Mouse (Mus musculus): ENCODE measurements at regions not wholly inside any gene's neighbourhood (a gene's known extent, or its start where the extent isn't known, plus 50 kb on each side); places are given as distances from the start of the nearest gene placed in this dataset.

GRCm38 (mm10) chr15:88360375-88361035, 239.6 kb upstream of the Zdhhc25 start:
- peak; percentile 58; the same call in 1 of the 2 replicates for ATAC-seq
- Histone ChIP-seq H3K27ac (ENCODE audit: low read depth, low read length) (no peak overlapping the region), H3K4me2 (ENCODE audit: low read length) (no peak overlapping the region), H3K36me3 (ENCODE audit: control insufficient read depth, insufficient read depth, low read length) (no peaks in the 10 kb centered on the region), H3K4me3 (ENCODE audit: low read length) (no peak overlapping the region), H3K9ac (ENCODE audit: low read depth, low read length) (no peak overlapping the region), H3K9me3 (ENCODE audit: control insufficient read depth, low read length) (no peaks in the 10 kb centered on the region), H3K4me1 (ENCODE audit: control insufficient read depth, insufficient read depth, low read depth, low read length) (peaks cover 18% of the 10 kb centered on the region), H3K27me3 (replicated peaks; ENCODE audit: control insufficient read depth, insufficient read depth, low read length) (no peaks in the 10 kb centered on the region)
- 18% methylated on average over 12 of the region's 12 CpGs for WGBS

DNA sequence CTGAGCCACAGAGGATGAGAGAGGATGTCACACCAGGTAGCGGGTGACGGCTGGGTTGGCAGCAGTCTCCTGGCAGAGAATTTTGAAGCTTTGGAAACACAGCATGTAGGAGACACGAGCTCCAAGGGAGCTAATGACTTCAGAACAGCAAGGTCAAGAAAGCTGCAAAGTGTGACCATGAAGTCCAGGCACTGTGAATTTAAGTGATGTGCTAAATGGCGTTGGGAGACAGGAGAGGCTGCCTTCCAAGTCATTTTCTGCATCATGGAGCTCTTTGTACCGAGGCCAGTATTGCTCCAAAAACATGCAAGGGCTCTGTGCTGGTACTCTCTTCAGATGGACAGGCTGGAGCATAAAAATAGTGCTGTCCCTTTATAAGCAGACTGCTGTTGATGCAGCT, 238.8 kb upstream of the Zdhhc25 start:
- Histone ChIP-seq H3K4me2 (ENCODE audit: low read length) (no peak overlapping the region), H3K27ac (ENCODE audit: low read depth, low read length) (no peak overlapping the region), H3K4me1 (ENCODE audit: control insufficient read depth, insufficient read depth, low read depth, low read length) (peaks cover 18% of the 10 kb centered on the region), H3K9me3 (ENCODE audit: control insufficient read depth, low read length) (no peaks in the 10 kb centered on the region), H3K4me3 (ENCODE audit: low read length) (no peak overlapping the region), H3K9ac (ENCODE audit: low read depth, low read length) (no peak overlapping the region), H3K36me3 (ENCODE audit: control insufficient read depth, insufficient read depth, low read length) (no peaks in the 10 kb centered on the region), H3K27me3 (replicated peaks; ENCODE audit: control insufficient read depth, insufficient read depth, low read length) (no peaks in the 10 kb centered on the region)
- ATAC-seq = 0 out of 2 replicates have a peak, but pooled peaks have one; percentile 20
- WGBS = 31% methylated on average over 5 of the region's 5 CpGs

- Histone ChIP-seq H3K9ac (ENCODE audit: low read depth, low read length) (no peak overlapping the region), H3K9me3 (ENCODE audit: control insufficient read depth, low read length) (no peaks in the 10 kb centered on the region), H3K4me1 (ENCODE audit: control insufficient read depth, insufficient read depth, low read depth, low read length) (peaks cover 18% of the 10 kb centered on the region), H3K27me3 (replicated peaks; ENCODE audit: control insufficient read depth, insufficient read depth, low read length) (no peaks in the 10 kb centered on the region), H3K4me3 (ENCODE audit: low read length) (no peak overlapping the region), H3K4me2 (ENCODE audit: low read length) (no peak overlapping the region), H3K27ac (ENCODE audit: low read depth, low read length) (no peak overlapping the region), H3K36me3 (ENCODE audit: control insufficient read depth, insufficient read depth, low read length) (no peaks in the 10 kb centered on the region)
- no peak for ATAC-seq
- WGBS = 63% methylated on average over 6 of the region's 6 CpGs
These were observed 237.1 kb upstream of the Zdhhc25 start for GRCm38 (mm10) chr15:88362966-88363365.

DNA sequence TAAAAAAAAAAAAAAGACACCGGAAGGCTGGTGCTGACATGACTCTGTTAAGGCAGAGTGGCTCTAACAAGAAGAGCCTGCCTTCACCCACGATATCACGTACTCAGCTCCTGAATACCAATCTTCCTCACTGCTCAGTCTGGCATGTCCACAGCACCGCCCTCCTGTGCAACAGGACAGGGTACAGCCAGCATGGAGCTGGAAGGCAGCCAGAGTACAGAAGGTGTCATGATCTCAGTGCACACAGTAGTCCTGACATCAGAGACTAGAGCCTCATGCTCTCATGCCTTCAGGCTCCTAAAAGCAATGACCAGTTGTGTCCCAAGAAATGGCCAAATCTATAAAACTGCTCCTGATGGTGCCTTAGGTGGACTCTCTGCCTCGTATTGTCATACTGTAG, 229.7 kb upstream of the Zdhhc25 start:
- H3K4me3 ChIP-seq (ENCODE audit: low read length) = no peak overlapping the region
- no peak overlapping the region for H3K27ac ChIP-seq (ENCODE audit: low read depth, low read length)
- 70% methylated on average over 5 of the region's 5 CpGs for WGBS
- no peaks in the 10 kb centered on the region for H3K9me3 ChIP-seq (ENCODE audit: control insufficient read depth, low read length)
- no peak overlapping the region for H3K9ac ChIP-seq (ENCODE audit: low read depth, low read length)
- no peaks in the 10 kb centered on the region; the same call in 1 of the 2 replicates for H3K27me3 ChIP-seq (replicated peaks; ENCODE audit: control insufficient read depth, insufficient read depth, low read length)
- H3K4me1 ChIP-seq (ENCODE audit: control insufficient read depth, insufficient read depth, low read depth, low read length) = no peaks in the 10 kb centered on the region; the same call in 1 of the 2 replicates
- no peak for ATAC-seq
- no peaks in the 10 kb centered on the region for H3K36me3 ChIP-seq (ENCODE audit: control insufficient read depth, insufficient read depth, low read length)
- H3K4me2 ChIP-seq (ENCODE audit: low read length) = no peak overlapping the region

DNA sequence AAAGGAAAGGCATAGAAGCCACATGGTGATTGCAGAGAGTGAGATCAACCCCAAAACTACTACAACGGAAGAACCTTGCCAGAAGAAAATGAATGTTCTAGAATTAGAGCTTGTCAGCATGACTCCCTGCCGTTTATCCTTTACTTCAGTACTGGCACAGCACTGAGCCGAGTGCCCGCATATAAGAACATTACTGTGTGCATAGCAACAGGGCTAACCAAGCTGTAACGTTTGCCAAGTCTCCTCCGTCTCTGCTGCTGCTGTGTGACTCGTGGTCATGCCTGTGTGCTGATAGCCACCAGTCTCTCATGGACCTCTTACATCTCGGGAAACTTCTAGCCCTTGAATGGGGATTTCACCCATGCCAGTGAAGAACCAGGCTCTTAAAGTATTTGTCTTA, 228.1 kb upstream of the Zdhhc25 start:
- ATAC-seq = peak; percentile 60; the same call in 1 of the 2 replicates
- H3K9me3 ChIP-seq (ENCODE audit: control insufficient read depth, low read length) = no peaks in the 10 kb centered on the region
- H3K27ac ChIP-seq (ENCODE audit: low read depth, low read length) = no peak overlapping the region
- no peaks in the 10 kb centered on the region; the same call in 1 of the 2 replicates for H3K4me1 ChIP-seq (ENCODE audit: control insufficient read depth, insufficient read depth, low read depth, low read length)
- no peaks in the 10 kb centered on the region for H3K36me3 ChIP-seq (ENCODE audit: control insufficient read depth, insufficient read depth, low read length)
- H3K4me2 ChIP-seq (ENCODE audit: low read length) = no peak overlapping the region
- H3K4me3 ChIP-seq (ENCODE audit: low read length) = no peak overlapping the region
- H3K27me3 ChIP-seq (replicated peaks; ENCODE audit: control insufficient read depth, insufficient read depth, low read length) = no peaks in the 10 kb centered on the region; the same call in 1 of the 2 replicates
- 49% methylated on average over 8 of the region's 8 CpGs for WGBS
- no peak overlapping the region for H3K9ac ChIP-seq (ENCODE audit: low read depth, low read length)

DNA sequence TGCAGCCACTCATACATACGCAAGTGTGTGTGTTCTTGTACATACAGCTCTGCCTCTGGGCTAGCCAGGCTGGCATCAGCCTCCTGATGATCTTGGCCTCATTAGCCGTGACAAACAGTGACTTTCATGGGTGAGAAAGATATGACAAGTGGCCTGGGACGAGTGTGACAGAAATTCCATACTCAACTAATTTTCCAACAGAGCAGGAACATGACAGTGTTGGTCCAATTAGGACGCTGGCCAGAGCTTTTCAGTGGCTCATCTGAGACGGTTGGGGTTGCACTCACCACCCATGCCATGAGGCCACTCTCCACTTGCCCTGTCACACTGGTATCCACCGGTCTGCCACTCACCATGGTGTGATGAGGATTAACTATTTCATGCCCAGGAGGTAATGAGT, 226.2 kb upstream of the Zdhhc25 start:
- no peak overlapping the region for H3K27ac ChIP-seq (ENCODE audit: low read depth, low read length)
- no peaks in the 10 kb centered on the region for H3K36me3 ChIP-seq (ENCODE audit: control insufficient read depth, insufficient read depth, low read length)
- no peak overlapping the region for H3K4me3 ChIP-seq (ENCODE audit: low read length)
- H3K4me2 ChIP-seq (ENCODE audit: low read length) = no peak overlapping the region
- H3K9me3 ChIP-seq (ENCODE audit: control insufficient read depth, low read length) = no peaks in the 10 kb centered on the region
- no peaks in the 10 kb centered on the region; the same call in 1 of the 2 replicates for H3K27me3 ChIP-seq (replicated peaks; ENCODE audit: control insufficient read depth, insufficient read depth, low read length)
- H3K9ac ChIP-seq (ENCODE audit: low read depth, low read length) = no peak overlapping the region
- ATAC-seq = no peak
- WGBS = 55% methylated on average over 6 of the region's 6 CpGs
- H3K4me1 ChIP-seq (ENCODE audit: control insufficient read depth, insufficient read depth, low read depth, low read length) = no peaks in the 10 kb centered on the region; the same call in 1 of the 2 replicates

- 73% methylated on average over 7 of the region's 7 CpGs for WGBS
- Histone ChIP-seq H3K27ac (ENCODE audit: low read depth, low read length) (no peak overlapping the region), H3K4me3 (ENCODE audit: low read length) (no peak overlapping the region), H3K27me3 (replicated peaks; ENCODE audit: control insufficient read depth, insufficient read depth, low read length) (peaks cover 2% of the 10 kb centered on the region; the same call in 1 of the 2 replicates), H3K36me3 (ENCODE audit: control insufficient read depth, insufficient read depth, low read length) (no peaks in the 10 kb centered on the region), H3K4me2 (ENCODE audit: low read length) (no peak overlapping the region), H3K4me1 (ENCODE audit: control insufficient read depth, insufficient read depth, low read depth, low read length) (peaks cover 6% of the 10 kb centered on the region), H3K9ac (ENCODE audit: low read depth, low read length) (no peak overlapping the region), H3K9me3 (ENCODE audit: control insufficient read depth, low read length) (no peaks in the 10 kb centered on the region)
- ATAC-seq = no peak
These were observed 220.8 kb upstream of the Zdhhc25 start for GRCm38 (mm10) chr15:88379342-88379741.

DNA sequence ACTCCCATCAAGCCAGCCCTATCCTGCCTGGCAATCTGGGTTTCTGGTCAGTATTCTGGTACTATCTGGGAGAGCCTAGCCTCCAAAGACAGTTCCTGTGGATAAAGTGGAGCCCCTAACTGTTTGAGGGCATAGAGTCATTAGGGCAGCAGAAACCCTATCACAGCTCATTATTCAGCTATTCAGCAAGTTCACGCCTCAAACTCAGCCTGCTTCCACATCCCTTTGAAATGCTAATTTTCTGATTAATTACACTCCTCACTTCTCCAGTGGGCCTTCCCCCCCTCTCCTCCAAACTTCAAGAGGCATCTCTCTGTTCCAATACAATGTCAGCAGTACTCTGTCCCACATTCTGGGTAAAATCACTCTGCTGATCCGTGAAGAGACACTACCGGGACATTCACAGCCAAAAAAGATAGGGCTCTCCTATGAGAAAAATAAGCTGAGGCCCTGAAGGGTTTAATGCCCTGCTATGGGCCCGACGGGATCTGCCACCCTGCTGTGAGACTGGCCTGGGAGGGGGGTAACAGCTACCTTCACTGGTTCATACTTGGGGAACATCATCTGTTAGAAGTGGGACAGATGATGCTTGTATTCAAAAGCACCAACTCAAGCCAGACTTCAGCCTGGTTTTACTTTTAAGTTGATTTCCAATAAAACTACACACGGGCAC, 220.0 kb upstream of the Zdhhc25 start:
- Histone ChIP-seq H3K4me1 (ENCODE audit: control insufficient read depth, insufficient read depth, low read depth, low read length) (peaks cover 6% of the 10 kb centered on the region), H3K27me3 (replicated peaks; ENCODE audit: control insufficient read depth, insufficient read depth, low read length) (0 out of 2 replicates have a peak, but pooled peaks cover 2% of the 10 kb centered on the region), H3K9me3 (ENCODE audit: control insufficient read depth, low read length) (no peaks in the 10 kb centered on the region), H3K9ac (ENCODE audit: low read depth, low read length) (no peak overlapping the region), H3K27ac (ENCODE audit: low read depth, low read length) (no peak overlapping the region), H3K4me3 (ENCODE audit: low read length) (no peak overlapping the region), H3K4me2 (ENCODE audit: low read length) (no peak overlapping the region), H3K36me3 (ENCODE audit: control insufficient read depth, insufficient read depth, low read length) (no peaks in the 10 kb centered on the region)
- no peak for ATAC-seq
- WGBS = 14% methylated on average over 6 of the region's 6 CpGs

- H3K27ac ChIP-seq (ENCODE audit: low read depth, low read length) = no peak overlapping the region
- 19% methylated on average over 10 of the region's 10 CpGs for WGBS
- H3K9ac ChIP-seq (ENCODE audit: low read depth, low read length) = no peak overlapping the region
- H3K36me3 ChIP-seq (ENCODE audit: control insufficient read depth, insufficient read depth, low read length) = no peaks in the 10 kb centered on the region
- H3K9me3 ChIP-seq (ENCODE audit: control insufficient read depth, low read length) = no peaks in the 10 kb centered on the region
- H3K27me3 ChIP-seq (replicated peaks; ENCODE audit: control insufficient read depth, insufficient read depth, low read length) = 0 out of 2 replicates have a peak, but pooled peaks cover 2% of the 10 kb centered on the region
- no peak overlapping the region for H3K4me2 ChIP-seq (ENCODE audit: low read length)
- no peak overlapping the region for H3K4me3 ChIP-seq (ENCODE audit: low read length)
- H3K4me1 ChIP-seq (ENCODE audit: control insufficient read depth, insufficient read depth, low read depth, low read length) = peaks cover 6% of the 10 kb centered on the region
- no peak for ATAC-seq
These were observed 218.7 kb upstream of the Zdhhc25 start for GRCm38 (mm10) chr15:88381419-88381818.
